Mouse (Mus musculus) cerebellum, adult 9-11 months (tissue): ENCODE measurements around the gene Kcnj15.

Experiments used
- DNase-seq: peaks from one replicate; pipeline ENCODE4 v3.0.0; 2022

Kcnj15 gene

GRCm38 (mm10) chr16:95257266-95257894 is at the start of gene Kcnj15:
Gene Kcnj15, plus strand, starts transcription at chr16:95257558.
- DNase-seq = no peak

GRCm38 (mm10) chr16:95208243-95208642 is 49.1 kb upstream of the Kcnj15 start:
- DNase-seq = no peak

- peak; percentile 36 for DNase-seq
Measured at GRCm38 (mm10) chr16:95209011-95209466, 48.3 kb upstream of the Kcnj15 start.

- DNase-seq = no peak
Measured at GRCm38 (mm10) chr16:95214251-95215197, 42.8 kb upstream of the Kcnj15 start.

GRCm38 (mm10) chr16:95215782-95216181 is 41.6 kb upstream of the Kcnj15 start:
- DNase-seq = no peak

- no peak for DNase-seq
Measured at GRCm38 (mm10) chr16:95216346-95216745, 41.0 kb upstream of the Kcnj15 start.

GRCm38 (mm10) chr16:95216824-95217223 is 40.5 kb upstream of the Kcnj15 start:
- DNase-seq = no peak

GRCm38 (mm10) chr16:95218783-95219182 is 38.6 kb upstream of the Kcnj15 start:
- DNase-seq = no peak

- DNase-seq = no peak
Measured at GRCm38 (mm10) chr16:95219459-95219858, 37.9 kb upstream of the Kcnj15 start.

GRCm38 (mm10) chr16:95221051-95221450 is 36.3 kb upstream of the Kcnj15 start:
- no peak for DNase-seq

- DNase-seq = no peak
Measured at GRCm38 (mm10) chr16:95222026-95222718, 35.2 kb upstream of the Kcnj15 start.

- DNase-seq = no peak
Measured at GRCm38 (mm10) chr16:95223435-95223834, 33.9 kb upstream of the Kcnj15 start.

GRCm38 (mm10) chr16:95225285-95225684 is 32.1 kb upstream of the Kcnj15 start:
- DNase-seq = no peak

GRCm38 (mm10) chr16:95231768-95232167 is 25.6 kb upstream of the Kcnj15 start:
- no peak for DNase-seq

GRCm38 (mm10) chr16:95234891-95235548 is 22.3 kb upstream of the Kcnj15 start:
- no peak for DNase-seq

GRCm38 (mm10) chr16:95239209-95239925 is 18.0 kb upstream of the Kcnj15 start:
- DNase-seq = peak; percentile 15

- DNase-seq = no peak
Measured at GRCm38 (mm10) chr16:95240688-95241087, 16.7 kb upstream of the Kcnj15 start.

- no peak for DNase-seq
Measured at GRCm38 (mm10) chr16:95241581-95241980, 15.8 kb upstream of the Kcnj15 start.

GRCm38 (mm10) chr16:95242114-95242513 is 15.2 kb upstream of the Kcnj15 start:
- DNase-seq = no peak

- no peak for DNase-seq
Measured at GRCm38 (mm10) chr16:95243401-95243800, 14.0 kb upstream of the Kcnj15 start.

GRCm38 (mm10) chr16:95244626-95245303 is 12.6 kb upstream of the Kcnj15 start:
- DNase-seq = no peak
